Mouse (Mus musculus): ENCODE measurements at regions not wholly inside any gene's neighbourhood (a gene's known extent, or its start where the extent isn't known, plus 50 kb on each side); places are given as distances from the start of the nearest gene placed in this dataset.

- TF ChIP-seq CTCF (IDR thresholded peaks at IDR 0.05; ENCODE audit: control insufficient read depth, insufficient read depth, insufficient replicate concordance, low read depth, low read length) (no peak), POLR2A (IDR thresholded peaks at IDR 0.05; ENCODE audit: control insufficient read depth, low read depth, low read length) (no peak)
Observed at GRCm38 (mm10) chr4:135042501-135042900, 78.0 kb upstream of the Runx3 start.

Data from testis, adult 2 months (tissue).